Mouse (Mus musculus): Measurements from ENCODE around the gene Purb.

DNA sequence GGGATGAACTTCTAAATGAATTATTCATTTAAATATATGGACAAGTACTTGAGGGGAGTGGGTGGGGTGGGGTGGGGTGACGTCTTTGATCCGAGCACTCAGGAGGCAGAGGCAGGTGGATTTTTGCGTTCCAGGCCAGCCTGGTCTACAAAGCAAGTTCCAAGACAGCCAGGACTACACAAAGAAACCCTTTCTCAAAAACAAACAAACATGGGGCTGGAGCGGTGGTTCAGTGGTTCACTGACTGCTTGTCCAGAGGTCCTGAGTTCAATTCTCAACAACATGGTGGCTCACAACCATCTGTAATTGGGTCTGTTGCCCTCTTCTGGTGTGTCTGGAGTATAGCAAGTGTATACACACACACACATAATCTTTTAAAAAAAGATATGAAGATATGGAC is 30.3 kb downstream of the Purb start:
- TF ChIP-seq CTCF (IDR thresholded peaks at IDR 0.05; ENCODE audit: low read depth) (peak; percentile 15; the same call in 1 of the 2 replicates), EP300 (optimal IDR thresholded peaks at IDR 0.05) (no peak)
